Mouse (Mus musculus): ENCODE results near the gene Akt3. TPM values are rescaled to one million over a fixed set of nuclear protein-coding genes. Genes with fewer than 3 reads are reported as not detected.

Gene Akt3
- 9.8 and 10.8 TPM in 2 replicates for polyA plus RNA-seq (2014; fragmentation: Nextera tagmentation; extraction: Ambion mirVana)

DNA sequence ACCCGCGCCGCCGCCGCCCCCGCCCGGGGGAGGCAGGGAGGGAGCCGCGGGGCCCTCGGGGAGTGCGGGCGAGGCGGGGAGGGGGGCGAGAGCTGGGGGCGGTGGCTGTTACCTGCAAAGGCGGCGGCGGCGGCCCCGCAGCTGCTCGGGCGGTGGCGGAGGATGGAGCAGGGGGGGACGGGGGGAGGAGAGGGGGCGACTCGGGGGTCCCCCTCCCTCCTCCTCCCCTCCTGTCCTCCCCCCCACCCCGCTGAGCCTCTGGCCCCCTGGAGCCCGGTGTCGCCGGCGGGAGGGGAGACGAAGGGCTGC lies at the start of gene Akt3:
Gene Akt3, minus strand, starts transcription at position 170 of the 309 bp plus-strand sequence.
- peak; percentile 48 for ATAC-seq (ENCODE audit: insufficient number of reproducible peaks, low FRiP score, low TSS enrichment, low read depth)
- H3K9me3 ChIP-seq (ENCODE audit: control insufficient read depth, low read length) = no peaks in the 10 kb centered on the region
- DNase-seq (ENCODE audit: low spot score) = no peak
- H3K4me1 ChIP-seq (ENCODE audit: control insufficient read depth, insufficient read depth, low read length) = no peaks in the 10 kb centered on the region
- H3K27me3 ChIP-seq (ENCODE audit: control insufficient read depth, insufficient read depth, low read length) = no peaks in the 10 kb centered on the region
- peak within 1 kb of the TSS; percentile 89 for H3K4me3 ChIP-seq (ENCODE audit: low read depth, low read length)
- H3K4me2 ChIP-seq (ENCODE audit: low read depth, severe bottlenecking) = peak within 1 kb of the TSS; percentile 86
- WGBS = no CpG with 5 or more reads among the region's 32 CpGs
- no peaks in the 10 kb centered on the region for H3K36me3 ChIP-seq (ENCODE audit: control insufficient read depth, insufficient read depth, low read length)
- H3K9ac ChIP-seq (ENCODE audit: low read length) = peak within 1 kb of the TSS; percentile 91
- H3K27ac ChIP-seq (replicated peaks; ENCODE audit: low read depth, low read length) = peak within 1 kb of the TSS; percentile 98

DNA sequence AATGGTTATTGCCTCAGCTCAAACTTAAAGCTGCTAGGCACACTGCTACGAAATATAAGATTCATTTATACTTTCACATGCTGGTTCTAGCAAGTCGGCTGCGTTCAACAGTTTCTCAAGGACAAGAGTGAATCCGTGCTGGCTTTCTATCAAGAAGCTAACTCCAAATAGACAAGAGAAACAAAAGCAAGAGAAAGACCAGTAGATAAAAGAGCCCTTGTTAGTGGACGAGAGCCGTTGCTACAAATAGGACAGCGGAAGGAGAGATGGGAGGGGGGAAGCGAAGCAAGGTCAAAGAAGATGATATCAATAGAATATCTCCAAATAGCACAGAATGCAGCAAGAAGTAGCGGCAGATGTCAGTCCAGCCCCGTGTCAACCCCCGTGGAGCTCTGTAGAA lies 49.5 kb upstream of the Akt3 start:
- peak; percentile 13 for DNase-seq (ENCODE audit: low spot score)
- ATAC-seq (ENCODE audit: insufficient number of reproducible peaks, low FRiP score, low TSS enrichment, low read depth) = no peak
- WGBS = 93% methylated on average over 11 of the region's 11 CpGs
- Histone ChIP-seq H3K4me3 (ENCODE audit: low read depth, low read length) (no peak overlapping the region), H3K4me1 (ENCODE audit: control insufficient read depth, insufficient read depth, low read length) (no peaks in the 10 kb centered on the region), H3K9ac (ENCODE audit: low read length) (no peak overlapping the region), H3K36me3 (ENCODE audit: control insufficient read depth, insufficient read depth, low read length) (no peaks in the 10 kb centered on the region), H3K9me3 (ENCODE audit: control insufficient read depth, low read length) (no peaks in the 10 kb centered on the region), H3K4me2 (ENCODE audit: low read depth, severe bottlenecking) (no peak overlapping the region), H3K27me3 (ENCODE audit: control insufficient read depth, insufficient read depth, low read length) (no peaks in the 10 kb centered on the region), H3K27ac (replicated peaks; ENCODE audit: low read depth, low read length) (no peak overlapping the region)

DNA sequence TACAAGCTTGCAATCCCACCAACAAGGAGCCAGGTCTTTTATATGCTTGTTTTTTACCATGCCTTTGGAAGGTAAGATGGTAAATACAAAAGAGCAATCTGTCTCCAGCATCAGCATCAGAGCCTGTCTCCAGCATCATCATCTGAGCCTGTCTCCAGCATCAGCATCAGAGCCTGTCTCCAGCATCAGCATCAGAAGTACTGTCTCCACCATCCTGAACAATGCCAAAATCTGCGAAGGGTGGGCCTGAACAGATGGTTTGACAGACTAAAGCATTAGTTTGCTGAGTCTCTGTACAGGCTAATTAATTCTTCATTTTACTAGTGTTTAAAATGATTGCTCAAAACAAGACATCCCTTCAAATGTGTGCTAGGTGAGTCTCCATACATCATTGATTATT lies 40.2 kb upstream of the Akt3 start:
- H3K4me1 ChIP-seq (ENCODE audit: control insufficient read depth, insufficient read depth, low read length) = no peaks in the 10 kb centered on the region

DNA sequence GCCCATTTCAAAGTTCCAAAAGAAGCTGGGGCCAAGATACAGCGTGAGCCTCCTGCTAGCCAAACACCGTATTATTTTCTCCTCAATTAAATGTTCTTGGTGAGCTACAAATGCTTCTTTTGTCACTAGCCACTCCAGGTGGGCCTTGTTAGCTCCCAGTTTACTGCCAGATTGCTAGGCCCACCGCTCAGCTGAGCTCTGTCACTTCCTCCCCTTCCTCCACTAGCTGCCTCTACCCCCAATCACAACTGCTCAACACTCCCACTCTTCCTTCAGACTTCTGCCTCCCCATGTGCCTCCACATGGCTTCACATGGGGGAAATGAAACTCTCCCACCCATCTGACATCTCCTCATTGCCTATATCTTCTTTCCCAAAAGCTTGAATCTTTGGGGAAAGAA lies 28.8 kb upstream of the Akt3 start:
- DNase-seq (ENCODE audit: low spot score) (no peak), ATAC-seq (ENCODE audit: insufficient number of reproducible peaks, low FRiP score, low TSS enrichment, low read depth) (no peak)
- Histone ChIP-seq H3K4me2 (ENCODE audit: low read depth, severe bottlenecking) (no peak overlapping the region), H3K9ac (ENCODE audit: low read length) (no peak overlapping the region), H3K36me3 (ENCODE audit: control insufficient read depth, insufficient read depth, low read length) (no peaks in the 10 kb centered on the region), H3K27ac (replicated peaks; ENCODE audit: low read depth, low read length) (no peak overlapping the region), H3K9me3 (ENCODE audit: control insufficient read depth, low read length) (no peaks in the 10 kb centered on the region), H3K4me3 (ENCODE audit: low read depth, low read length) (no peak overlapping the region), H3K4me1 (ENCODE audit: control insufficient read depth, insufficient read depth, low read length) (no peaks in the 10 kb centered on the region), H3K27me3 (ENCODE audit: control insufficient read depth, insufficient read depth, low read length) (no peaks in the 10 kb centered on the region)
- WGBS = 23% methylated on average over 3 of the region's 3 CpGs

More for the DNA sequence above, 40.2 kb upstream of the Akt3 start:
- DNase-seq (ENCODE audit: low spot score) (no peak), ATAC-seq (ENCODE audit: insufficient number of reproducible peaks, low FRiP score, low TSS enrichment, low read depth) (no peak)
- H3K36me3 ChIP-seq (ENCODE audit: control insufficient read depth, insufficient read depth, low read length) = no peaks in the 10 kb centered on the region
- no peak overlapping the region for H3K9ac ChIP-seq (ENCODE audit: low read length)
- no peaks in the 10 kb centered on the region for H3K27me3 ChIP-seq (ENCODE audit: control insufficient read depth, insufficient read depth, low read length)
- H3K4me2 ChIP-seq (ENCODE audit: low read depth, severe bottlenecking) = no peak overlapping the region
- no peak overlapping the region for H3K27ac ChIP-seq (replicated peaks; ENCODE audit: low read depth, low read length)
- 93% methylated on average over 1 of the region's 1 CpGs for WGBS
- H3K9me3 ChIP-seq (ENCODE audit: control insufficient read depth, low read length) = no peaks in the 10 kb centered on the region
- no peak overlapping the region for H3K4me3 ChIP-seq (ENCODE audit: low read depth, low read length)

DNA sequence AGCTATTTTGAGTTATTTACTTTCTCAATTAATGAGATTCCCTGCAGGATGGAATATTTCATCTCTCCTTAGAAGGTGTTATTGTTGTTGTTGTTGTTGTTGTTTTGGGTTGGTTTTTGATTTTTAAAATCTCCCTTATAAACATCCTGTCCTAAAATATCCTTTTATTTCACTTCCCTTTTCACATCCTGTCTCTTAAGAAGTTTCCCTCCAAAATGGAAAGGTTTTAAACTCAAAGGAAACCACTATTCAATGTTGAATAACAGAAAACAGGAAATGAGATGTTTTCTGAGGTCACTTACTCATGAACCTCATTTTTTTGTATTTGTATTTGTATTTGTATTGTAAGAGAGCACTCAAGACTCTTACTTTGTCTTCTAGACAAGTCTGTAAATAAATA lies 23.9 kb upstream of the Akt3 start:
- Histone ChIP-seq H3K27me3 (ENCODE audit: control insufficient read depth, insufficient read depth, low read length) (no peaks in the 10 kb centered on the region), H3K4me2 (ENCODE audit: low read depth, severe bottlenecking) (no peak overlapping the region), H3K27ac (replicated peaks; ENCODE audit: low read depth, low read length) (no peak overlapping the region), H3K9ac (ENCODE audit: low read length) (no peak overlapping the region), H3K36me3 (ENCODE audit: control insufficient read depth, insufficient read depth, low read length) (no peaks in the 10 kb centered on the region), H3K9me3 (ENCODE audit: control insufficient read depth, low read length) (no peaks in the 10 kb centered on the region), H3K4me1 (ENCODE audit: control insufficient read depth, insufficient read depth, low read length) (no peaks in the 10 kb centered on the region), H3K4me3 (ENCODE audit: low read depth, low read length) (no peak overlapping the region)
- ATAC-seq (ENCODE audit: insufficient number of reproducible peaks, low FRiP score, low TSS enrichment, low read depth) (no peak), DNase-seq (ENCODE audit: low spot score) (no peak)

DNA sequence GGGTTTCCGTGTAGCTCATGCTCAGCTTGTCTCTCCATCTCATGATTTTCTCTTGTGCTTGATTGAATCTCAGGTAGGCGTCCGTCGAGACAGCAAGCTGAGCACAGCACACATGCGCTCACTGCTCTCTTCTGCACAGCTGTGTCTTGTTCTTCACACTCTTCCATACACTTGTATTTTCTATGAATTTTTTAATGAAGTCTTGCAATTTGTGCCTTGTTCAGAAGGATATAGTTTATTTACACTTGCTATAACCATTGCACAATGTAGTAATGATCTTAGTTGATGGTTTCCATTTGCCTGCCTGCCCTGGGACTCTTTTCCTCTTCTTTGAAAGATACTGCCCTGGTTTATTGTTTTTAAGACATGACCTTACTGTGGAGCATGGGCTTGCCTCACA lies 19.4 kb upstream of the Akt3 start:
- DNase-seq (ENCODE audit: low spot score) (no peak), ATAC-seq (ENCODE audit: insufficient number of reproducible peaks, low FRiP score, low TSS enrichment, low read depth) (no peak)
- H3K4me1 ChIP-seq (ENCODE audit: control insufficient read depth, insufficient read depth, low read length) = no peaks in the 10 kb centered on the region
- no peak overlapping the region for H3K9ac ChIP-seq (ENCODE audit: low read length)
- H3K36me3 ChIP-seq (ENCODE audit: control insufficient read depth, insufficient read depth, low read length) = no peaks in the 10 kb centered on the region
- H3K27me3 ChIP-seq (ENCODE audit: control insufficient read depth, insufficient read depth, low read length) = no peaks in the 10 kb centered on the region
- H3K4me2 ChIP-seq (ENCODE audit: low read depth, severe bottlenecking) = no peak overlapping the region
- no peak overlapping the region for H3K27ac ChIP-seq (replicated peaks; ENCODE audit: low read depth, low read length)
- no peak overlapping the region for H3K4me3 ChIP-seq (ENCODE audit: low read depth, low read length)
- no peaks in the 10 kb centered on the region for H3K9me3 ChIP-seq (ENCODE audit: control insufficient read depth, low read length)
- WGBS = 86% methylated on average over 5 of the region's 5 CpGs

DNA sequence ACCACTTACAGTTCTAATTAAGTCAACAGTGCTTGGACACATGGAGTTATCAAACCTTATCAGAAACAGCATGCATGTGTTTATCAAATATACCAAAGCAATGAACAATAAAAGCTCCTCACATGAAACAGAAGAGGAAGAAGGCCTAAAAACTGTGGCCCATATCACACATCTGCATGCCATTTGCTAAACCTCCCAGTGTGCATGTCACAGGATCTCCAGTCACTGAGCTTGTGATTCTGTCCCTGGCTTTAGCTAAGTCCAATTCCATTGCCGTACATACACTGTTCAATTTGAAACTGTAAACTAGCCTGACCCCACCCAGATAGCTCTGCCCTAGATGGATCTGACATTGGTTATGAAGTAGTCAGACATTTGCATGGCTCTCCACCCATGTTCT lies 9.6 kb upstream of the Akt3 start:
- WGBS = 77% methylated on average over 1 of the region's 1 CpGs

DNA sequence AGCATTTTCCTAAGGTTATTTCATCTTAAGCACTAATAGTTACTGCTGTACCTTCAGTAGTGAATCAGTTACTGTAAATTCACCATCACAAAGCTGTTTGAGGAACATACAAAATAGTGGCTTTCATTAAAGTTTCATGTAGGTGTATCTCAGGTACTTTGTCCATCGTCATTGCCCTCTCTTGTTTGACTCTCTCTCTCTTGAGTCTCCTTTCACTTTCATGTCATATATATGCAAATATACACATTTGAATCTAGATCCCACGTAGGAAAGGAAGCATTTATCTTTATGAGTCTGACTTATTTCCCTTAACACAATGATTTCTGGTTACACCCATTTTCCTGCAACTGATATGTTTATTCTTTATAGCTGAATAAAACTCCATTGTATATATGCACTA lies 4.9 kb upstream of the Akt3 start:
- Histone ChIP-seq H3K4me3 (ENCODE audit: low read depth, low read length) (no peak overlapping the region), H3K9me3 (ENCODE audit: control insufficient read depth, low read length) (no peaks in the 10 kb centered on the region), H3K27me3 (ENCODE audit: control insufficient read depth, insufficient read depth, low read length) (no peaks in the 10 kb centered on the region), H3K4me1 (ENCODE audit: control insufficient read depth, insufficient read depth, low read length) (no peaks in the 10 kb centered on the region), H3K4me2 (ENCODE audit: low read depth, severe bottlenecking) (no peak overlapping the region), H3K36me3 (ENCODE audit: control insufficient read depth, insufficient read depth, low read length) (no peaks in the 10 kb centered on the region), H3K9ac (ENCODE audit: low read length) (no peak overlapping the region), H3K27ac (replicated peaks; ENCODE audit: low read depth, low read length) (no peak overlapping the region)
- 72% methylated on average over 2 of the region's 2 CpGs for WGBS
- ATAC-seq (ENCODE audit: insufficient number of reproducible peaks, low FRiP score, low TSS enrichment, low read depth) (no peak), DNase-seq (ENCODE audit: low spot score) (no peak)

More for the DNA sequence above, 9.6 kb upstream of the Akt3 start:
- Histone ChIP-seq H3K27me3 (ENCODE audit: control insufficient read depth, insufficient read depth, low read length) (no peaks in the 10 kb centered on the region), H3K4me1 (ENCODE audit: control insufficient read depth, insufficient read depth, low read length) (no peaks in the 10 kb centered on the region), H3K4me3 (ENCODE audit: low read depth, low read length) (no peak overlapping the region), H3K4me2 (ENCODE audit: low read depth, severe bottlenecking) (no peak overlapping the region), H3K27ac (replicated peaks; ENCODE audit: low read depth, low read length) (no peak overlapping the region), H3K36me3 (ENCODE audit: control insufficient read depth, insufficient read depth, low read length) (no peaks in the 10 kb centered on the region), H3K9me3 (ENCODE audit: control insufficient read depth, low read length) (no peaks in the 10 kb centered on the region), H3K9ac (ENCODE audit: low read length) (no peak overlapping the region)
- ATAC-seq (ENCODE audit: insufficient number of reproducible peaks, low FRiP score, low TSS enrichment, low read depth) (no peak), DNase-seq (ENCODE audit: low spot score) (no peak)

DNA sequence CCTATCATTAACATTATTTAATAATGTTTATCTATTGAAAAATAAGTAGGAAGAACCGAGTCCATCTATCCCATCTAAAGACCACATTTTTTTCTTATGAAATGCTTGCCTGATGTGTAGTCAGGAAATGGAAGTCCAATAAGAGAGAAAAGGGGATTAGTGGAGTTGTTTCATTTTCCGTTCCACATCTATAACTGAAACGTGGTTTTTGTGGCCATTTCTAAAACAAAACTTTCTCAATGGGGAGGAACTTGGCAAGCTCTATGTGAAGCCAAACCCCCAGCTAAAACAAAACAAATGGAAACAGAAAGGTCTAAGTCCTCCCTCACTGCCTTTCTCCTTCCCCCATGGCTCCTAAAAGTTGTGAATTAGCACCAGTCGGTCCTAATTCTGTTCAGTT lies 2.8 kb upstream of the Akt3 start:
- H3K36me3 ChIP-seq (ENCODE audit: control insufficient read depth, insufficient read depth, low read length) = no peaks in the 10 kb centered on the region
- no peaks in the 10 kb centered on the region for H3K27me3 ChIP-seq (ENCODE audit: control insufficient read depth, insufficient read depth, low read length)
- H3K4me3 ChIP-seq (ENCODE audit: low read depth, low read length) = no peak overlapping the region
- no peak overlapping the region for H3K9ac ChIP-seq (ENCODE audit: low read length)
- no peak for ATAC-seq (ENCODE audit: insufficient number of reproducible peaks, low FRiP score, low TSS enrichment, low read depth)
- WGBS = 78% methylated on average over 4 of the region's 4 CpGs
- no peaks in the 10 kb centered on the region for H3K4me1 ChIP-seq (ENCODE audit: control insufficient read depth, insufficient read depth, low read length)
- no peak overlapping the region for H3K4me2 ChIP-seq (ENCODE audit: low read depth, severe bottlenecking)
- DNase-seq (ENCODE audit: low spot score) = no peak
- no peak overlapping the region for H3K27ac ChIP-seq (replicated peaks; ENCODE audit: low read depth, low read length)
- no peaks in the 10 kb centered on the region for H3K9me3 ChIP-seq (ENCODE audit: control insufficient read depth, low read length)

Measured in limb, embryonic 11.5 days (tissue).